Mouse (Mus musculus): ENCODE data around the gene Rsph14.

Rsph14 gene

DNA sequence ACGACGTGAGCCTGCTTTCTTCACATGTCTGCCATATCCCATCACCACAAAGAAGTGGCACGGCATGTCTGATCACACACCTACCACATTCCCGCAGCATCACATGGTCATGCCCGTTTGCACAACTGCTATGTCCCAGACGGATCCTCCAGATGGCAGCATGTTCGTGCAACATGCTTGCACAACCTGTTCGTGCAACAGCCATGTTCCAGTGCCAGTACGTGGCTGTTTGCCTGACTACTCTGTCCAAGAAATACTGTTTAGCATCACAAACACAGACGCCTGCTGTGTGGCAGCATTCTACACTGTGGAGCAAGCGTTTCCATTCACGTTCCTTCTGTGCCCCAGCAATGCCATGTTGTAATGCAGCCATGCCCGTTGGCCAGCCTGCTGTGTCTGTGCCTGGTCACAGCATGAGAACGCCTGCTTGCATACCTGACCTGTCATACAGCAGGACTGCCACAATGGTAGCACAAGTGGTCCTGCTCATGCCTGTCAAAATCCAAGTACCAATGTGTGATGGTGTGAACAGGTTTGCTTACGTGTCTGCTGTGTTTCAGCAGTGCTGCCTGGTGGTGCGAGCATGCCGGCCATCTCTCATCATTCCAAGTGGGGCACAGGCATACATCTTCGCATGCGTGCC is 98.7 kb downstream of the Rsph14 start:
- no peak for DNase-seq (ENCODE audit: low spot score)

DNA sequence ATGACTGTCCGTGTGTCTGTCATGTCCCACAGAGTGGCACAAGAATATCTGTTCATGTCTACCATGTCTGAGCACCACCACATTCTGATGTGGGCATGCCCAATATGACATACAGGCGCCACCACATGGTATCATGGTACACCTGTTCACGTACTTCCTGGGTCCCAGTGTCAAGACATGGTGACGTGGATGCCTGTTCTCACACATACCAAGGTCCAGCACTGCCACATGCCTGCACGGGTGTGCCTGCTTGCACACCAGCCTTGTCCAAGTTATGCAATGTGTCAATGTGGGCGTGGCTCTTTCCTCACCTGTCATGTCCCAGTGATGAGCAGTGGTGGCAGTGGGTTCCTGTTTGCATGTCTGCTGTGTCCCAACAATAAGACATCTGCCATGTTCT is 99.9 kb downstream of the Rsph14 start:
- DNase-seq (ENCODE audit: low spot score), result no peak

GRCm38 (mm10) chr10:74931631-74932030 is 100.8 kb downstream of the Rsph14 start:
- DNase-seq (ENCODE audit: low spot score), result no peak

- DNase-seq (ENCODE audit: low spot score), result no peak
Measured at GRCm38 (mm10) chr10:74930541-74930940, 101.8 kb downstream of the Rsph14 start.

- DNase-seq (ENCODE audit: low spot score), result no peak
Measured at GRCm38 (mm10) chr10:74929578-74929977, 102.8 kb downstream of the Rsph14 start.

DNA sequence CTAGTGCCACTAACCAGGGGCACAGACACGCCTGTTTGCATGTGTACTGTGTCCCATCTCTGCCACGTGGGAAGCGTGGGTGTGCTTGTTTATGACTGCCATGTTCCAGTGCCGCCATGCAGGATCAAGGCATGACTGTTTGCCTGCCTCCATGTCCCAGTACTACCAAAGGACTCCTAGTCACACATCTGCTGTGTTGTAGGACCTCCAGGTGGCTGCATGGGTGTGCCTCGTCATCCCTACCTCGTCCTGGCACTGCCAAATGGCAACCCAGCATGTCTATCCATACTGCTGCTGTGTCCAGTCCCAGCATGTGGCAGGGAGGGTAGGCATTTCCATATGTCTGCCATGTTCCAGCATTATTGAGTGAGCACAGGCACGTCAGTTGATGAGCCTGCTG is 104.1 kb downstream of the Rsph14 start:
- no peak for DNase-seq (ENCODE audit: low spot score)

GRCm38 (mm10) chr10:74925324-74925723 is 107.1 kb downstream of the Rsph14 start:
- no peak for DNase-seq (ENCODE audit: low spot score)

DNA sequence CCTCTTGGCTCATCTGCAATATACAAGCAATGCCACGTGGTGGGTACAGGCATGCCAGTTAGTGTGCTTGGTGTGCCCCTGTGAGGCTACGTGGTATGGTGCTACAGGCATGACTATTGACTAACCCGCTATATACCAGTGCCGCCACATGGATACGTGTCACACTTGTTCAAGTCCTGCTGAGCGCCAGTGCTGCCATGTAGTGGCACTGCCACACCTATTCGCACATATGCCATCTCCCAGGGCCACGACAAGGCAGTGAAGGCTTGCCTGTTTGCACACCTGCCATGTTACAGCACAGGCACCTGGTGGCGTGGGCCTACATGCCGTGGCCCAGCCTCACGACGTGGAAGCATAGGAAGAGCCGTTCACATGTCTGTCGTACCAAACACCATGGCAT is 108.1 kb downstream of the Rsph14 start:
- DNase-seq (ENCODE audit: low spot score), result no peak

DNA sequence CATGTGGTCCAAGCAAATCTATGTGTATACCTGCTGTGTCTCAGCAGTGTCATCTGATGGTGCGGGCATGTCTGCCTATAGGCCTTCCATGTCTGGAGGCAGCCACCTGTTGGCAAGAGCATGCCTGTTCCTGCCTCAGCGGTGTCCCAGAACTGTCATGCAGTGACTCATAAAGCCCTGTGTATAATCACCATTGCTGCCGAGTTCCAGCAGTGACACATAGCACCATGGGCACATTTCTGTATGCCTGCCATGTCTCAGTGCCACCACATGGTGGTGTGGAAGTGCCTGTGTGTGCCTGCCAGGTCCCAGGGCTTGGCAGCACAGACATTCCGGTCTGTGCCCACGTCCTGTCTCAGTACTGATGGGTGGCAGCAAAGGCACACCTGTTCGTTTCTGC is 109.6 kb downstream of the Rsph14 start:
- DNase-seq (ENCODE audit: low spot score), result no peak

- DNase-seq (ENCODE audit: low spot score), result no peak
Measured at GRCm38 (mm10) chr10:74921614-74922013, 110.8 kb downstream of the Rsph14 start.

DNA sequence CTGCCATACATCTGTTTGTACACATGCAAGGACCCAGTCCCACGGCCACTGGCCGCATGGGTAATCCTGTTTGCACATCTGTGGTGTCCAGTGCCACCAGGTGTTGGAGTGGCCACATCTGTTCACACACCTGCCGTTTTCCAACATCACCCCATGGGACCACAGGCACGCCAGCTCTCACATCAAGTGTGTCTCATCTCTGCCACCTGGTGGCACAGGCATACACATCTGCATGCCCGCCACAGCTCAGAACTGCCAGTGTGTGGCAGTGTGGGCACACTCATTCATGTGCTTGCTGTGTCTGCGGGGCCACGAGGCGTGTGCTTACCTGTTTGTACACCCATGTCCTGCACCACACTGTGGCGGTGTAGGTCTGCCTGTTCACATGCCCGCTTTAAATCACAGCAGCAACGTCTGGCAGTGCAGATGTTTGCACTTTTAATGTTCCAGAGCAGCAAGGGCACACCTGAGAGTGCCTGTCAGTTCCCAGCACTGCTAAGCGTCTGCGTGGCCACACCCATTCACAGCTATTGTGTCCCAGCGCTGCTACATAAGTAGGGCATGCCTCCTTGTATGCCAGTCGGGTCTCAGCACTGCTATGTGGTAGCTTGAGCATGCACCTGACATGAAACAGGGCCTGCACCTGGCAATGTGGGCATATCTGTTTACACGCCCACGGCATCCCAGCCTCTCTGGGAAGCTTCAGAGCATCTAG is 111.4 kb downstream of the Rsph14 start:
- DNase-seq (ENCODE audit: low spot score), result no peak

DNA sequence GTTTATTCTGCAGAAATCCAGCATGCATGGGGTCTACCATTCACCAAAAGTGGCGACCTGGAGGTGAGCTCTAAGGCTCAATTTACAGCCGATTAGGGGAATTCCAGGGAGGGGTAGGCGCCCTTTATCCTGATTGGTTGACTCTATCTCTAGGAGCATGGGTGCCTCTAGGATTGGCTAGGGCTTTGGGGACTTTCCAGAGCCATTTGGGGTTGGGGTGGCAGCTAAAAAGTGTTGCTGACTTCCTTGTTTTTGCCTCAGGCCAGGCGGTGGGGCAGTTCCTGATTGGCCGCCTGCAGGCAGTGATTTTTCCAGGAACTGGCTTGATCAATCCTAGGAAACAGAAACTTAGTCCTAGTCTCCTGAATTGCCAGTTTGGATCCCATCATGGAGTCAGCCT is 113.1 kb downstream of the Rsph14 start:
- DNase-seq (ENCODE audit: low spot score), result no peak

DNA sequence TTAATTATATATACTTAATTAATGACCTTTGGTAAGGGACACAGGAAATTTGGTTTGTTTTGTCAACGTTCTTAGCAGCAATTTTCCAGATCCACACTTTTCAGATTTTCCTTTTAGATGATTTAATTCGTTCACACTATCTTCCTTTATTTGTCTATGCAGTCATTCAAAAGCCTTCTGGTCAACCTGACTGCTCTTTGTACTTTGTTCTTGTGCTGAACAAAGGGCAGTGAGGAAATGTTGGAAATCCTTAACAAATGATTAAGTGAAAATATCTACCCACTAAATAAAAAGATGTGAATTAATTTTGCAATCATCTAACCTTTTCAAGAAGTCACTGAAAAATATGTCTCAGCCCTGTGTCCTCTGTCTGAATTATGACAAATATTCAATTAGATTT is 124.0 kb downstream of the Rsph14 start:
- DNase-seq (ENCODE audit: low spot score), result no peak

Measured in urinary bladder, postnatal 25 days (tissue).